Mouse (Mus musculus): Measurements from ENCODE around the gene Slc12a5. TPM values are rescaled to one million over a fixed set of nuclear protein-coding genes. Genes with fewer than 3 reads are reported as not detected.
A peak's percentile ranks its signal among the peaks of the same experiment; 100 is the strongest.

Gene Slc12a5
- polyA plus RNA-seq, 1 experiment from 2014 or later: 0.84 TPM

GRCm38 (mm10) chr2:164994156-164994555 is 33.6 kb downstream of the Slc12a5 start:
- no peak for ATAC-seq
- Histone ChIP-seq H3K4me1 (ENCODE audit: insufficient read depth, low read depth, low read length) (peaks cover 13% of the 10 kb centered on the region; the same call in 1 of the 2 replicates), H3K27ac (ENCODE audit: low read length) (no peak overlapping the region), H3K9ac (replicated peaks; ENCODE audit: low read depth) (no peak overlapping the region), H3K36me3 (ENCODE audit: insufficient read depth, low read length) (no peaks in the 10 kb centered on the region), H3K27me3 (replicated peaks; ENCODE audit: insufficient read depth, low read length) (0 out of 2 replicates have a peak, but pooled peaks cover 5% of the 10 kb centered on the region), H3K4me3 (ENCODE audit: low read depth, low read length) (no peak overlapping the region), H3K4me2 (replicated peaks; ENCODE audit: low read depth, low read length) (no peak overlapping the region), H3K9me3 (ENCODE audit: low read length) (no peaks in the 10 kb centered on the region)
- TF ChIP-seq EP300 (IDR thresholded peaks at IDR 0.05) (no peak), CTCF (IDR thresholded peaks at IDR 0.05) (no peak)
- WGBS: 82% methylated on average over 11 of the region's 11 CpGs
- no peak for DNase-seq (ENCODE audit: low spot score)

GRCm38 (mm10) chr2:164994659-164995428 is 34.2 kb downstream of the Slc12a5 start:
- Histone ChIP-seq H3K4me2 (replicated peaks; ENCODE audit: low read depth, low read length) (no peak overlapping the region), H3K9ac (replicated peaks; ENCODE audit: low read depth) (no peak overlapping the region), H3K9me3 (ENCODE audit: low read length) (no peaks in the 10 kb centered on the region), H3K4me3 (ENCODE audit: low read depth, low read length) (no peak overlapping the region), H3K27ac (ENCODE audit: low read length) (no peak overlapping the region), H3K4me1 (ENCODE audit: insufficient read depth, low read depth, low read length) (peaks cover 13% of the 10 kb centered on the region; the same call in 1 of the 2 replicates), H3K36me3 (ENCODE audit: insufficient read depth, low read length) (no peaks in the 10 kb centered on the region), H3K27me3 (replicated peaks; ENCODE audit: insufficient read depth, low read length) (0 out of 2 replicates have a peak, but pooled peaks cover 5% of the 10 kb centered on the region)
- ATAC-seq (no peak), DNase-seq (ENCODE audit: low spot score) (no peak)
- WGBS: 54% methylated on average over 21 of the region's 21 CpGs
- no peak for TF ChIP-seq CTCF (IDR thresholded peaks at IDR 0.05)
- no peak for TF ChIP-seq EP300 (IDR thresholded peaks at IDR 0.05)

- no peak for DNase-seq (ENCODE audit: low spot score)
- H3K9me3 ChIP-seq (ENCODE audit: low read length): no peaks in the 10 kb centered on the region
- no peak overlapping the region for H3K27ac ChIP-seq (ENCODE audit: low read length)
- H3K4me3 ChIP-seq (ENCODE audit: low read depth, low read length): no peak overlapping the region
- H3K9ac ChIP-seq (replicated peaks; ENCODE audit: low read depth): no peak overlapping the region
- WGBS: 74% methylated on average over 11 of the region's 11 CpGs
- H3K4me2 ChIP-seq (replicated peaks; ENCODE audit: low read depth, low read length): no peak overlapping the region
- ATAC-seq: no peak
- TF ChIP-seq CTCF (IDR thresholded peaks at IDR 0.05) (no peak), EP300 (IDR thresholded peaks at IDR 0.05) (no peak)
- H3K4me1 ChIP-seq (ENCODE audit: insufficient read depth, low read depth, low read length): peaks cover 13% of the 10 kb centered on the region; the same call in 1 of the 2 replicates
- H3K27me3 ChIP-seq (replicated peaks; ENCODE audit: insufficient read depth, low read length): 0 out of 2 replicates have a peak, but pooled peaks cover 5% of the 10 kb centered on the region
- H3K36me3 ChIP-seq (ENCODE audit: insufficient read depth, low read length): peaks cover 5% of the 10 kb centered on the region; the same call in 1 of the 2 replicates
Measured at GRCm38 (mm10) chr2:164995976-164996375, 35.4 kb downstream of the Slc12a5 start.

- peak overlapping the region; percentile 72 for H3K4me2 ChIP-seq (replicated peaks; ENCODE audit: low read depth, low read length)
- H3K27me3 ChIP-seq (replicated peaks; ENCODE audit: insufficient read depth, low read length): 0 out of 2 replicates have a peak, but pooled peaks cover 5% of the 10 kb centered on the region
- no peak overlapping the region for H3K27ac ChIP-seq (ENCODE audit: low read length)
- H3K4me1 ChIP-seq (ENCODE audit: insufficient read depth, low read depth, low read length): peaks cover 13% of the 10 kb centered on the region; the same call in 1 of the 2 replicates
- no peaks in the 10 kb centered on the region for H3K9me3 ChIP-seq (ENCODE audit: low read length)
- peak overlapping the region; percentile 38 for H3K4me3 ChIP-seq (ENCODE audit: low read depth, low read length)
- no peak for TF ChIP-seq EP300 (IDR thresholded peaks at IDR 0.05)
- no peak for TF ChIP-seq CTCF (IDR thresholded peaks at IDR 0.05)
- ATAC-seq: peak; percentile 37; the same call in 1 of the 2 replicates
- H3K36me3 ChIP-seq (ENCODE audit: insufficient read depth, low read length): peaks cover 16% of the 10 kb centered on the region
- no peak for DNase-seq (ENCODE audit: low spot score)
- no peak overlapping the region for H3K9ac ChIP-seq (replicated peaks; ENCODE audit: low read depth)
- WGBS: 8% methylated on average over 43 of the region's 49 CpGs
Measured at GRCm38 (mm10) chr2:164996848-164997720, 36.5 kb downstream of the Slc12a5 start.

DNA sequence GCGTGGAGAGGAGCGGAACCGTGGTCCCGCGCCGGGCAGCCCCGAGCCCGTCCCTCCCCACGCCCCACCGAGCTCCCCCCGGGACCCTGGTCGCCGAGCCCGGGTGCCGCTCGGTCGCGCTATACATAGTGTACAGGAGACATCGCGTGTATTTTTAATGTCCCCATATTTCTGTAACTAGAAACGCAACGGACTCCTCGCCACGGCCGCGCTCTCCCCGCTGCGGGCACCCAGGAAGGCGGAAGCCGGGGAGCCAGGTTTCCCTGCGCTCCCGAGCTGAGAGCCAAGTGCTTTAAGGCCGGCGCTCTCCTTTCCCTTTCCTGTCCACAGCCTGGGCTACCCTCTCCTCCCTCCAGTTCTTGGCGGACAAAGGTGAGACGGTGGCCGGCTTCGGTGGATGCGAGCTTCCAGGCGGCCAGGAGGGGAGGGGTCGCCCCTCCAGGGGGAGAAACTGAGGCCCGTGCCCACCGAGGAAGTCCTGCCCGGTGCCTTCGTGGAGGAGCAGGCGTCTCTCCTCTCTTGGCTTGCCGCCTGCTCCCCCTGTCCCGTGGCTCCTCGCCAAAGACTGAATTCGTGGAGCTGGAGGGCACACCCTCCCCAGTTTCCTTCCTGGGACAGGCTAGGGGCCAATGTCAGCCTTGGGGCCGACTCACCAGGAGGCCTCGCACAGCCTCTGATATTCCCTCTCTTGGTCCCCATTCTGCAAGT is 37.3 kb downstream of the Slc12a5 start:
- Histone ChIP-seq H3K4me2 (replicated peaks; ENCODE audit: low read depth, low read length) (peak overlapping the region; percentile 72), H3K4me3 (ENCODE audit: low read depth, low read length) (peak overlapping the region; percentile 38), H3K4me1 (ENCODE audit: insufficient read depth, low read depth, low read length) (peaks cover 13% of the 10 kb centered on the region; the same call in 1 of the 2 replicates), H3K36me3 (ENCODE audit: insufficient read depth, low read length) (peaks cover 18% of the 10 kb centered on the region), H3K9me3 (ENCODE audit: low read length) (no peaks in the 10 kb centered on the region), H3K27ac (ENCODE audit: low read length) (no peak overlapping the region), H3K9ac (replicated peaks; ENCODE audit: low read depth) (no peak overlapping the region; the same call in 1 of the 2 replicates), H3K27me3 (replicated peaks; ENCODE audit: insufficient read depth, low read length) (0 out of 2 replicates have a peak, but pooled peaks cover 5% of the 10 kb centered on the region)
- TF ChIP-seq CTCF (IDR thresholded peaks at IDR 0.05) (no peak), EP300 (IDR thresholded peaks at IDR 0.05) (no peak)
- peak; percentile 51 for ATAC-seq
- under 1% methylated on average over 48 of the region's 52 CpGs for WGBS
- DNase-seq (ENCODE audit: low spot score): peak; percentile 23
